Mouse (Mus musculus): ENCODE results near the gene Prkd1. TPM values are rescaled to one million over a fixed set of nuclear protein-coding genes. Genes with fewer than 3 reads are reported as not detected.

Gene Prkd1
- polyA plus RNA-seq, 1 experiment from 2014 or later = 4.7 TPM

- no peak for DNase-seq (ENCODE audit: extremely low spot score, low spot score)
- Histone ChIP-seq H3K36me3 (replicated peaks) (no peaks in the 10 kb centered on the region), H3K9me3 (no peaks in the 10 kb centered on the region), H3K4me1 (peaks cover 19% of the 10 kb centered on the region), H3K27me3 (ENCODE audit: poor library complexity, severe bottlenecking) (no peaks in the 10 kb centered on the region), H3K4me3 (no peak overlapping the region), H3K27ac (no peak overlapping the region)
- WGBS = 90% methylated on average over 3 of the region's 3 CpGs
These were observed 152.9 kb downstream of the Prkd1 start for GRCm38 (mm10) chr12:50496006-50496405.

GRCm38 (mm10) chr12:50479784-50480183, 169.1 kb downstream of the Prkd1 start:
- no peaks in the 10 kb centered on the region for H3K9me3 ChIP-seq
- WGBS = 94% methylated on average over 7 of the region's 7 CpGs
- H3K4me3 ChIP-seq = no peak overlapping the region
- no peak overlapping the region for H3K27ac ChIP-seq
- no peaks in the 10 kb centered on the region for H3K27me3 ChIP-seq (ENCODE audit: poor library complexity, severe bottlenecking)
- no peaks in the 10 kb centered on the region for H3K36me3 ChIP-seq (replicated peaks)
- no peaks in the 10 kb centered on the region for H3K4me1 ChIP-seq
- DNase-seq (ENCODE audit: extremely low spot score, low spot score) = no peak

- Histone ChIP-seq H3K4me1 (no peaks in the 10 kb centered on the region), H3K27me3 (ENCODE audit: poor library complexity, severe bottlenecking) (no peaks in the 10 kb centered on the region), H3K4me3 (no peak overlapping the region), H3K27ac (no peak overlapping the region), H3K36me3 (replicated peaks) (no peaks in the 10 kb centered on the region), H3K9me3 (no peaks in the 10 kb centered on the region)
- 88% methylated on average over 3 of the region's 3 CpGs for whole genome bisulfite sequencing
- DNase-seq (ENCODE audit: extremely low spot score, low spot score) = no peak
These were observed 191.7 kb downstream of the Prkd1 start for GRCm38 (mm10) chr12:50457151-50457550.

- H3K4me1 ChIP-seq = no peaks in the 10 kb centered on the region
- no peak overlapping the region for H3K4me3 ChIP-seq
- WGBS = 97% methylated on average over 3 of the region's 3 CpGs
- no peaks in the 10 kb centered on the region for H3K36me3 ChIP-seq (replicated peaks)
- H3K27ac ChIP-seq = no peak overlapping the region
- no peak for DNase-seq (ENCODE audit: extremely low spot score, low spot score)
- no peaks in the 10 kb centered on the region for H3K9me3 ChIP-seq
- H3K27me3 ChIP-seq (ENCODE audit: poor library complexity, severe bottlenecking) = no peaks in the 10 kb centered on the region
These were observed 197.1 kb downstream of the Prkd1 start for GRCm38 (mm10) chr12:50451761-50452160.

- Histone ChIP-seq H3K27ac (no peak overlapping the region), H3K4me1 (no peaks in the 10 kb centered on the region), H3K27me3 (ENCODE audit: poor library complexity, severe bottlenecking) (no peaks in the 10 kb centered on the region), H3K4me3 (no peak overlapping the region), H3K9me3 (no peaks in the 10 kb centered on the region), H3K36me3 (replicated peaks) (no peaks in the 10 kb centered on the region)
- no peak for DNase-seq (ENCODE audit: extremely low spot score, low spot score)
- 76% methylated on average over 6 of the region's 6 CpGs for WGBS
These were observed 212.2 kb downstream of the Prkd1 start for GRCm38 (mm10) chr12:50436660-50437059.

- Histone ChIP-seq H3K27ac (no peak overlapping the region), H3K27me3 (ENCODE audit: poor library complexity, severe bottlenecking) (no peaks in the 10 kb centered on the region), H3K36me3 (replicated peaks) (no peaks in the 10 kb centered on the region), H3K9me3 (no peaks in the 10 kb centered on the region), H3K4me1 (0 out of 2 replicates have a peak, but pooled peaks cover 2% of the 10 kb centered on the region), H3K4me3 (no peak overlapping the region)
- WGBS = 63% methylated on average over 5 of the region's 5 CpGs
- no peak for DNase-seq (ENCODE audit: extremely low spot score, low spot score)
These were observed 218.7 kb downstream of the Prkd1 start for GRCm38 (mm10) chr12:50430129-50430703.

- no peak overlapping the region for H3K27ac ChIP-seq
- no peaks in the 10 kb centered on the region for H3K9me3 ChIP-seq
- no peak for DNase-seq (ENCODE audit: extremely low spot score, low spot score)
- no peaks in the 10 kb centered on the region for H3K27me3 ChIP-seq (ENCODE audit: poor library complexity, severe bottlenecking)
- H3K36me3 ChIP-seq (replicated peaks) = no peaks in the 10 kb centered on the region
- no peak overlapping the region for H3K4me3 ChIP-seq
- WGBS = 76% methylated on average over 11 of the region's 11 CpGs
- H3K4me1 ChIP-seq = peaks cover 8% of the 10 kb centered on the region
These were observed 296.5 kb downstream of the Prkd1 start for GRCm38 (mm10) chr12:50352404-50352803.

- peaks cover 9% of the 10 kb centered on the region for H3K4me1 ChIP-seq
- H3K36me3 ChIP-seq (replicated peaks) = no peaks in the 10 kb centered on the region
- H3K27me3 ChIP-seq (ENCODE audit: poor library complexity, severe bottlenecking) = no peaks in the 10 kb centered on the region
- WGBS = 42% methylated on average over 4 of the region's 4 CpGs
- no peak overlapping the region for H3K4me3 ChIP-seq
- no peaks in the 10 kb centered on the region for H3K9me3 ChIP-seq
- no peak overlapping the region for H3K27ac ChIP-seq
- DNase-seq (ENCODE audit: extremely low spot score, low spot score) = no peak
These were observed 315.7 kb downstream of the Prkd1 start for GRCm38 (mm10) chr12:50333182-50333581.

GRCm38 (mm10) chr12:50314634-50315033, 334.3 kb downstream of the Prkd1 start:
- Histone ChIP-seq H3K9me3 (no peaks in the 10 kb centered on the region), H3K27ac (no peak overlapping the region), H3K36me3 (replicated peaks) (no peaks in the 10 kb centered on the region), H3K4me1 (no peaks in the 10 kb centered on the region), H3K27me3 (ENCODE audit: poor library complexity, severe bottlenecking) (no peaks in the 10 kb centered on the region), H3K4me3 (no peak overlapping the region)
- DNase-seq (ENCODE audit: extremely low spot score, low spot score) = no peak

GRCm38 (mm10) chr12:50309276-50309675, 339.6 kb downstream of the Prkd1 start:
- 83% methylated on average over 3 of the region's 3 CpGs for WGBS
- H3K9me3 ChIP-seq = no peaks in the 10 kb centered on the region

GRCm38 (mm10) chr12:50301334-50301733, 347.6 kb downstream of the Prkd1 start:
- 41% methylated on average over 1 of the region's 1 CpGs for WGBS
- Histone ChIP-seq H3K9me3 (no peaks in the 10 kb centered on the region), H3K4me1 (peaks cover 30% of the 10 kb centered on the region), H3K27ac (no peak overlapping the region), H3K36me3 (replicated peaks) (no peaks in the 10 kb centered on the region), H3K27me3 (ENCODE audit: poor library complexity, severe bottlenecking) (peaks cover 11% of the 10 kb centered on the region; the same call in 1 of the 2 replicates), H3K4me3 (no peak overlapping the region)
- no peak for DNase-seq (ENCODE audit: extremely low spot score, low spot score)

More at GRCm38 (mm10) chr12:50309276-50309675, 339.6 kb downstream of the Prkd1 start:
- DNase-seq (ENCODE audit: extremely low spot score, low spot score) = no peak
- Histone ChIP-seq H3K27ac (no peak overlapping the region), H3K36me3 (replicated peaks) (no peaks in the 10 kb centered on the region), H3K4me1 (no peaks in the 10 kb centered on the region), H3K4me3 (no peak overlapping the region), H3K27me3 (ENCODE audit: poor library complexity, severe bottlenecking) (no peaks in the 10 kb centered on the region)

GRCm38 (mm10) chr12:50296067-50296466, 352.8 kb downstream of the Prkd1 start:
- Histone ChIP-seq H3K36me3 (replicated peaks) (no peaks in the 10 kb centered on the region), H3K4me3 (no peak overlapping the region), H3K4me1 (peaks cover 41% of the 10 kb centered on the region), H3K27ac (0 out of 2 replicates have a peak overlapping the region, but pooled peaks have one; percentile 56), H3K9me3 (no peaks in the 10 kb centered on the region), H3K27me3 (ENCODE audit: poor library complexity, severe bottlenecking) (peaks cover 11% of the 10 kb centered on the region; the same call in 1 of the 2 replicates)
- DNase-seq (ENCODE audit: extremely low spot score, low spot score) = no peak
- WGBS = 58% methylated on average over 2 of the region's 2 CpGs

GRCm38 (mm10) chr12:50295549-50295948, 353.3 kb downstream of the Prkd1 start:
- no peaks in the 10 kb centered on the region for H3K9me3 ChIP-seq
- H3K4me1 ChIP-seq = peaks cover 37% of the 10 kb centered on the region
- no peak overlapping the region for H3K4me3 ChIP-seq
- DNase-seq (ENCODE audit: extremely low spot score, low spot score) = no peak
- no peaks in the 10 kb centered on the region for H3K36me3 ChIP-seq (replicated peaks)
- no peak overlapping the region for H3K27ac ChIP-seq
- 40% methylated on average over 2 of the region's 2 CpGs for WGBS
- H3K27me3 ChIP-seq (ENCODE audit: poor library complexity, severe bottlenecking) = peaks cover 11% of the 10 kb centered on the region; the same call in 1 of the 2 replicates

GRCm38 (mm10) chr12:50292834-50293233, 356.1 kb downstream of the Prkd1 start:
- Histone ChIP-seq H3K4me1 (peaks cover 22% of the 10 kb centered on the region), H3K27ac (no peak overlapping the region), H3K4me3 (no peak overlapping the region), H3K9me3 (no peaks in the 10 kb centered on the region), H3K27me3 (ENCODE audit: poor library complexity, severe bottlenecking) (no peaks in the 10 kb centered on the region), H3K36me3 (replicated peaks) (no peaks in the 10 kb centered on the region)
- WGBS = 73% methylated on average over 3 of the region's 3 CpGs
- DNase-seq (ENCODE audit: extremely low spot score, low spot score) = no peak
